Mouse (Mus musculus) cerebellum, adult 2 months (tissue): Measurements from ENCODE around the gene 4930449I24Rik.
"Not testable (repeated sequence)": the region's sequence is repeated elsewhere in the genome, so short reads cannot be mapped to it uniquely, and the experiment has no call there.

Experiments used
- CTCF ChIP-seq: fragments of 200-500 bp; IDR thresholded peaks from 2 replicates; pipeline ENCODE4 v1.5.1; 2011; ENCODE audit warnings: low read depth, mild to moderate bottlenecking, control low read depth, low read length, moderate library complexity, borderline replicate concordance; ENCODE audit not compliant: insufficient read depth
- POLR2A ChIP-seq: fragments of 200-500 bp; IDR thresholded peaks from 2 replicates; pipeline ENCODE4 v1.6.1; 2011; ENCODE audit warnings: low read length, control low read depth, borderline replicate concordance; ENCODE audit not compliant: insufficient read depth

DNA sequence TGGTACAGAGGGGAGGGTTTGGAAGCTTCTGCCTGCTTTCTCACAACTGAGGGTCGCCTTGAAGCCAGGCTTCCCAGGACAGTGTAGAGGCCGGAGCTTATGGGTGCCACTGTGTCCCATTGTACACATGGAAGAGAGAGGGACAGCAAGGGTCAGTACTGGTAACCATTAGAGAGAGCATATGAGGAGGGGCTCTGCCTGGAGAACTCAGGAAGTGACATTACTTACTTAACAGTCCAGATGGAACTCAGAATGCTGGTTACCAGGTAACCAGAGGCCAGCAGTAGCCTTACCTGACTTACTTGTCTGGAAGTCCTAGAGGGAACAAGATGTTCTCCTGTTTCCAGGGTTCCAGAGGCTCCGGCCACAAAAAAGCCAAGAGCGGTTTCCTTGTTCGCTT lies at the start of gene 4930449I24Rik:
- TF ChIP-seq POLR2A, CTCF: not testable (repeated sequence)
